Mouse (Mus musculus) spleen, adult 18-20 months (tissue): Measurements from ENCODE around the gene Extl2.

Experiments used
- DNase-seq, 2 experiments: peaks; one replicate each; pipeline ENCODE4 v3.0.0; 2022; ENCODE audit warnings: mixed read lengths in 2 of 2

Gene Extl2

GRCm38 (mm10) chr3:116009622-116010344 lies 2.5 kb downstream of the Extl2 start:
- DNase-seq, result no peak

GRCm38 (mm10) chr3:116014901-116015300 lies 7.6 kb downstream of the Extl2 start:
- DNase-seq, result no peak

GRCm38 (mm10) chr3:116016116-116016515 lies 8.9 kb downstream of the Extl2 start:
- DNase-seq, result no peak

- DNase-seq, result no peak
These were observed 11.3 kb downstream of the Extl2 start for GRCm38 (mm10) chr3:116018606-116019005.

- no peak for DNase-seq
These were observed 11.9 kb downstream of the Extl2 start for GRCm38 (mm10) chr3:116019136-116019535.

- no peak for DNase-seq
These were observed 17.0 kb downstream of the Extl2 start for GRCm38 (mm10) chr3:116024236-116024635.

GRCm38 (mm10) chr3:116024669-116025068 lies 17.4 kb downstream of the Extl2 start:
- DNase-seq, result no peak

GRCm38 (mm10) chr3:116025701-116026100 lies 18.4 kb downstream of the Extl2 start:
- no peak for DNase-seq

GRCm38 (mm10) chr3:116026996-116027395 lies 19.7 kb downstream of the Extl2 start:
- no peak for DNase-seq

GRCm38 (mm10) chr3:116030152-116030788 lies 23.0 kb downstream of the Extl2 start:
- DNase-seq, result no peak

GRCm38 (mm10) chr3:116033218-116033870 lies 26.1 kb downstream of the Extl2 start:
- DNase-seq, result no peak

GRCm38 (mm10) chr3:116033871-116034222 lies 26.6 kb downstream of the Extl2 start:
- no peak for DNase-seq

- no peak for DNase-seq
These were observed 33.5 kb downstream of the Extl2 start for GRCm38 (mm10) chr3:116040776-116041175.

- no peak for DNase-seq
These were observed 38.7 kb downstream of the Extl2 start for GRCm38 (mm10) chr3:116046000-116046399.

- no peak for DNase-seq
These were observed 39.8 kb downstream of the Extl2 start for GRCm38 (mm10) chr3:116047034-116047433.

GRCm38 (mm10) chr3:116057078-116057477 lies 49.8 kb downstream of the Extl2 start:
- no peak for DNase-seq

- no peak for DNase-seq
These were observed 53.1 kb downstream of the Extl2 start for GRCm38 (mm10) chr3:116060320-116060719.

GRCm38 (mm10) chr3:116062141-116062540 lies 54.9 kb downstream of the Extl2 start:
- DNase-seq, result no peak

- DNase-seq, result no peak
These were observed 65.3 kb downstream of the Extl2 start for GRCm38 (mm10) chr3:116072584-116072983.

GRCm38 (mm10) chr3:116076739-116077138 lies 69.5 kb downstream of the Extl2 start:
- no peak for DNase-seq

GRCm38 (mm10) chr3:116078490-116078889 lies 71.2 kb downstream of the Extl2 start:
- no peak for DNase-seq
